Mouse (Mus musculus) stomach, embryonic 15.5 days (tissue): ENCODE results near the gene Rab11fip5. TPM values are rescaled to one million over a fixed set of nuclear protein-coding genes. Genes with fewer than 3 reads are reported as not detected.

Experiments
- ATAC-seq: fragments of 200-750 bp; cut with Nextera tagmentation; 2 replicates; pipeline ENCODE4 v1.8.0; 2017; ENCODE audit warnings: low read depth, moderate number of reproducible peaks, moderate TSS enrichment; ENCODE audit not compliant: insufficient read depth, low FRiP score
- H3K27ac ChIP-seq: fragments of 300-500 bp; sonication (generic); 2 replicates; pipeline ENCODE4 v1.5.1; 2015; ENCODE audit warnings: mild to moderate bottlenecking, inconsistent platforms
- H3K27me3 ChIP-seq: fragments of 300-500 bp; sonication (generic); replicated peaks from 2 replicates; pipeline ENCODE4 v1.6.1; 2015; ENCODE audit warnings: inconsistent platforms
- H3K36me3 ChIP-seq: fragments of 300-500 bp; sonication (generic); 2 replicates; pipeline ENCODE4 v1.6.1; 2015; ENCODE audit warnings: inconsistent platforms
- H3K4me1 ChIP-seq: fragments of 300-500 bp; sonication (generic); 2 replicates; pipeline ENCODE4 v1.6.1; 2015; ENCODE audit warnings: inconsistent platforms
- H3K4me2 ChIP-seq: fragments of 300-500 bp; sonication (generic); 2 replicates; pipeline ENCODE4 v1.6.1; 2015; ENCODE audit warnings: mild to moderate bottlenecking, inconsistent platforms
- H3K4me3 ChIP-seq: fragments of 300-500 bp; sonication (generic); replicated peaks from 2 replicates; pipeline ENCODE4 v1.5.1; 2015; ENCODE audit warnings: inconsistent platforms
- H3K9ac ChIP-seq: fragments of 300-500 bp; sonication (generic); 2 replicates; pipeline ENCODE4 v1.6.1; 2015; ENCODE audit warnings: inconsistent platforms
- H3K9me3 ChIP-seq: fragments of 300-500 bp; sonication (generic); 2 replicates; pipeline ENCODE4 v1.6.1; 2016; ENCODE audit warnings: inconsistent platforms
- WGBS: fragments of 180-500 bp; shearing (Covaris S2); methylation state at CpG from one replicate; pipeline ENCODE4 v1.1.7; 2015; 5-methylcytosine and 5-hydroxymethylcytosine counted together
- polyA plus RNA-seq: library from polyadenylated mRNA; unstranded; fragments of >200 nt; fragmentation: Nextera tagmentation; extraction: Ambion mirVana; gene quantifications from 2 replicates; pipeline ENCODE4 v1.2.1, GENCODE M21; 2015

Rab11fip5 gene
- polyA plus RNA-seq, 1 experiment from 2014 or later, result 11.1 TPM

- H3K4me2 ChIP-seq, result no peak overlapping the region
- H3K27ac ChIP-seq, result no peak overlapping the region
- H3K27me3 ChIP-seq, result no peaks in the 10 kb centered on the region
- WGBS, result 89% methylated on average over 1 of the region's 1 CpGs
- ATAC-seq, result no peak
- H3K4me3 ChIP-seq, result no peak overlapping the region
- no peak overlapping the region for H3K9ac ChIP-seq
- H3K4me1 ChIP-seq, result no peaks in the 10 kb centered on the region
- no peaks in the 10 kb centered on the region for H3K9me3 ChIP-seq
- no peaks in the 10 kb centered on the region for H3K36me3 ChIP-seq
Measured at GRCm38 (mm10) chr6:85358877-85359276, 15.6 kb downstream of the Rab11fip5 start.

- no peak for ATAC-seq
Measured at GRCm38 (mm10) chr6:85356682-85357465, 17.6 kb downstream of the Rab11fip5 start.

GRCm38 (mm10) chr6:85355753-85356152 lies 18.7 kb downstream of the Rab11fip5 start:
- Histone ChIP-seq H3K4me2 (no peak overlapping the region), H3K4me3 (no peak overlapping the region), H3K9ac (no peak overlapping the region), H3K4me1 (no peaks in the 10 kb centered on the region), H3K36me3 (no peaks in the 10 kb centered on the region), H3K27me3 (no peaks in the 10 kb centered on the region), H3K27ac (no peak overlapping the region), H3K9me3 (no peaks in the 10 kb centered on the region)
- 97% methylated on average over 2 of the region's 2 CpGs for WGBS
- no peak for ATAC-seq

More at GRCm38 (mm10) chr6:85356682-85357465, 17.6 kb downstream of the Rab11fip5 start:
- H3K4me3 ChIP-seq, result no peak overlapping the region
- H3K4me2 ChIP-seq, result no peak overlapping the region
- H3K9ac ChIP-seq, result no peak overlapping the region
- no peaks in the 10 kb centered on the region for H3K9me3 ChIP-seq
- no peaks in the 10 kb centered on the region for H3K27me3 ChIP-seq
- no peak overlapping the region for H3K27ac ChIP-seq
- no peaks in the 10 kb centered on the region for H3K36me3 ChIP-seq
- H3K4me1 ChIP-seq, result no peaks in the 10 kb centered on the region
- WGBS, result 58% methylated on average over 4 of the region's 4 CpGs

- no peaks in the 10 kb centered on the region for H3K27me3 ChIP-seq
- ATAC-seq, result no peak
- no peaks in the 10 kb centered on the region for H3K4me1 ChIP-seq
- no peak overlapping the region for H3K4me3 ChIP-seq
- no peaks in the 10 kb centered on the region for H3K9me3 ChIP-seq
- no peak overlapping the region for H3K27ac ChIP-seq
- no peak overlapping the region for H3K4me2 ChIP-seq
- H3K9ac ChIP-seq, result no peak overlapping the region
- H3K36me3 ChIP-seq, result no peaks in the 10 kb centered on the region
- 77% methylated on average over 6 of the region's 6 CpGs for WGBS
Measured at GRCm38 (mm10) chr6:85354709-85355108, 19.7 kb downstream of the Rab11fip5 start.

GRCm38 (mm10) chr6:85353706-85354105 lies 20.7 kb downstream of the Rab11fip5 start:
- Histone ChIP-seq H3K4me3 (no peak overlapping the region), H3K4me1 (no peaks in the 10 kb centered on the region), H3K9me3 (no peaks in the 10 kb centered on the region), H3K36me3 (no peaks in the 10 kb centered on the region), H3K9ac (no peak overlapping the region), H3K27ac (no peak overlapping the region), H3K27me3 (no peaks in the 10 kb centered on the region), H3K4me2 (no peak overlapping the region)
- WGBS, result 62% methylated on average over 3 of the region's 3 CpGs
- ATAC-seq, result no peak

GRCm38 (mm10) chr6:85350157-85350556 lies 24.3 kb downstream of the Rab11fip5 start:
- 91% methylated on average over 1 of the region's 1 CpGs for WGBS
- Histone ChIP-seq H3K9ac (no peak overlapping the region), H3K9me3 (no peaks in the 10 kb centered on the region), H3K36me3 (peaks cover 6% of the 10 kb centered on the region; the same call in 1 of the 2 replicates), H3K27ac (no peak overlapping the region), H3K4me1 (no peaks in the 10 kb centered on the region), H3K4me2 (no peak overlapping the region), H3K27me3 (no peaks in the 10 kb centered on the region), H3K4me3 (no peak overlapping the region)
- ATAC-seq, result no peak

GRCm38 (mm10) chr6:85349246-85349645 lies 25.2 kb downstream of the Rab11fip5 start:
- no peaks in the 10 kb centered on the region for H3K27me3 ChIP-seq
- ATAC-seq, result no peak
- peaks cover 6% of the 10 kb centered on the region; the same call in 1 of the 2 replicates for H3K36me3 ChIP-seq
- no peak overlapping the region for H3K9ac ChIP-seq
- H3K4me2 ChIP-seq, result no peak overlapping the region
- no peaks in the 10 kb centered on the region for H3K4me1 ChIP-seq
- no peak overlapping the region for H3K27ac ChIP-seq
- no peak overlapping the region for H3K4me3 ChIP-seq
- no peaks in the 10 kb centered on the region for H3K9me3 ChIP-seq
- 78% methylated on average over 7 of the region's 7 CpGs for WGBS

GRCm38 (mm10) chr6:85348133-85348532 lies 26.3 kb downstream of the Rab11fip5 start:
- Histone ChIP-seq H3K4me3 (no peak overlapping the region), H3K9me3 (no peaks in the 10 kb centered on the region), H3K36me3 (peaks cover 6% of the 10 kb centered on the region; the same call in 1 of the 2 replicates), H3K4me1 (no peaks in the 10 kb centered on the region), H3K27me3 (no peaks in the 10 kb centered on the region), H3K4me2 (no peak overlapping the region), H3K9ac (no peak overlapping the region), H3K27ac (no peak overlapping the region)
- WGBS, result 82% methylated on average over 11 of the region's 11 CpGs
- ATAC-seq, result no peak

- H3K9me3 ChIP-seq, result no peaks in the 10 kb centered on the region
- 40% methylated on average over 6 of the region's 6 CpGs for WGBS
- peak; percentile 70 for ATAC-seq
- H3K4me3 ChIP-seq, result no peak overlapping the region
- no peaks in the 10 kb centered on the region for H3K4me1 ChIP-seq
- H3K36me3 ChIP-seq, result peaks cover 6% of the 10 kb centered on the region; the same call in 1 of the 2 replicates
- no peak overlapping the region for H3K4me2 ChIP-seq
- no peak overlapping the region for H3K27ac ChIP-seq
- no peaks in the 10 kb centered on the region for H3K27me3 ChIP-seq
- no peak overlapping the region for H3K9ac ChIP-seq
Measured at GRCm38 (mm10) chr6:85346028-85346634, 28.3 kb downstream of the Rab11fip5 start.

GRCm38 (mm10) chr6:85344929-85345328 lies 29.5 kb downstream of the Rab11fip5 start:
- Histone ChIP-seq H3K9me3 (no peaks in the 10 kb centered on the region), H3K9ac (no peak overlapping the region), H3K36me3 (peaks cover 6% of the 10 kb centered on the region; the same call in 1 of the 2 replicates), H3K27ac (no peak overlapping the region), H3K27me3 (no peaks in the 10 kb centered on the region), H3K4me3 (no peak overlapping the region), H3K4me1 (no peaks in the 10 kb centered on the region), H3K4me2 (no peak overlapping the region)
- no peak for ATAC-seq

GRCm38 (mm10) chr6:85343027-85343426 lies 31.4 kb downstream of the Rab11fip5 start:
- no peaks in the 10 kb centered on the region for H3K4me1 ChIP-seq
- H3K9me3 ChIP-seq, result no peaks in the 10 kb centered on the region
- 89% methylated on average over 8 of the region's 8 CpGs for WGBS
- H3K27me3 ChIP-seq, result no peaks in the 10 kb centered on the region
- H3K4me2 ChIP-seq, result no peak overlapping the region
- no peak overlapping the region for H3K27ac ChIP-seq
- H3K9ac ChIP-seq, result no peak overlapping the region
- H3K4me3 ChIP-seq, result no peak overlapping the region
- ATAC-seq, result no peak
- H3K36me3 ChIP-seq, result peaks cover 6% of the 10 kb centered on the region; the same call in 1 of the 2 replicates

- Histone ChIP-seq H3K4me1 (no peaks in the 10 kb centered on the region), H3K9me3 (no peaks in the 10 kb centered on the region), H3K27me3 (no peaks in the 10 kb centered on the region), H3K4me3 (no peak overlapping the region), H3K27ac (no peak overlapping the region), H3K4me2 (no peak overlapping the region), H3K9ac (no peak overlapping the region), H3K36me3 (no peaks in the 10 kb centered on the region)
- 72% methylated on average over 13 of the region's 13 CpGs for WGBS
- no peak for ATAC-seq
Measured at GRCm38 (mm10) chr6:85341814-85342501, 32.5 kb downstream of the Rab11fip5 start.
